Mouse (Mus musculus) kidney, adult 2 months (tissue): ENCODE results near the gene Ywhab.

Source experiments
- CTCF ChIP-seq: fragments of 200-500 bp; conservative IDR thresholded peaks from 2 replicates; pipeline ENCODE4 v1.5.1; 2011; ENCODE audit warnings: low read depth, mild to moderate bottlenecking, control low read depth, low read length, moderate library complexity, mixed read lengths; ENCODE audit not compliant: insufficient read depth, insufficient read length
- POLR2A ChIP-seq: fragments of 200-500 bp; IDR thresholded peaks from one replicate; pipeline ENCODE4 v1.6.1; 2011; ENCODE audit warnings: low read depth, low read length, control low read depth

GRCm38 (mm10) chr2:163994977-163995862 lies 460 bp downstream of the Ywhab start:
- TF ChIP-seq POLR2A: no peak
- no peak for TF ChIP-seq CTCF
